Mouse (Mus musculus): ENCODE results near the gene Tenm4.
A peak's percentile ranks its signal among the peaks of the same experiment; 100 is the strongest.

Gene Tenm4

GRCm38 (mm10) chr7:96807281-96808058 is 636.4 kb downstream of the Tenm4 start:
- DNase-seq (ENCODE audit: low spot score in 2 of 2): no peak

GRCm38 (mm10) chr7:96808059-96808646 is 637.1 kb downstream of the Tenm4 start:
- no peak for DNase-seq (ENCODE audit: low spot score in 2 of 2)

GRCm38 (mm10) chr7:96811691-96812090 is 640.6 kb downstream of the Tenm4 start:
- no peak for DNase-seq (ENCODE audit: low spot score in 2 of 2)

GRCm38 (mm10) chr7:96813036-96813435 is 642.0 kb downstream of the Tenm4 start:
- DNase-seq (ENCODE audit: low spot score in 2 of 2): no peak

- no peak for DNase-seq (ENCODE audit: low spot score in 2 of 2)
Observed at GRCm38 (mm10) chr7:96813497-96814400, 642.7 kb downstream of the Tenm4 start.

- DNase-seq (ENCODE audit: low spot score in 2 of 2): no peak
Observed at GRCm38 (mm10) chr7:96814581-96814980, 643.5 kb downstream of the Tenm4 start.

GRCm38 (mm10) chr7:96817030-96817674 is 646.1 kb downstream of the Tenm4 start:
- peak; percentile 18 to 44 for DNase-seq (ENCODE audit: low spot score in 2 of 2)

- DNase-seq (ENCODE audit: low spot score in 2 of 2): no peak
Observed at GRCm38 (mm10) chr7:96818236-96818916, 647.3 kb downstream of the Tenm4 start.

GRCm38 (mm10) chr7:96819538-96819937 is 648.5 kb downstream of the Tenm4 start:
- DNase-seq (ENCODE audit: low spot score in 2 of 2): peak; percentile 19 to 41

- DNase-seq (ENCODE audit: low spot score in 2 of 2): no peak
Observed at GRCm38 (mm10) chr7:96820343-96820742, 649.3 kb downstream of the Tenm4 start.

- DNase-seq (ENCODE audit: low spot score in 2 of 2): no peak
Observed at GRCm38 (mm10) chr7:96826101-96826500, 655.1 kb downstream of the Tenm4 start.

GRCm38 (mm10) chr7:96826672-96827071 is 655.6 kb downstream of the Tenm4 start:
- DNase-seq (ENCODE audit: low spot score in 2 of 2): no peak

- no peak for DNase-seq (ENCODE audit: low spot score in 2 of 2)
Observed at GRCm38 (mm10) chr7:96832551-96832950, 661.5 kb downstream of the Tenm4 start.

GRCm38 (mm10) chr7:96833012-96833411 is 662.0 kb downstream of the Tenm4 start:
- DNase-seq (ENCODE audit: low spot score in 2 of 2): no peak

GRCm38 (mm10) chr7:96834681-96835289 is 663.7 kb downstream of the Tenm4 start:
- DNase-seq (ENCODE audit: low spot score in 2 of 2): no peak

- DNase-seq (ENCODE audit: low spot score in 2 of 2): no peak
Observed at GRCm38 (mm10) chr7:96835313-96835712, 664.3 kb downstream of the Tenm4 start.

- peak; percentile 22 to 52 for DNase-seq (ENCODE audit: low spot score in 2 of 2)
Observed at GRCm38 (mm10) chr7:96838271-96838841, 667.3 kb downstream of the Tenm4 start.

- DNase-seq (ENCODE audit: low spot score in 2 of 2): peak; percentile 49 to 77
Observed at GRCm38 (mm10) chr7:96838926-96839325, 667.9 kb downstream of the Tenm4 start.

- no peak for DNase-seq (ENCODE audit: low spot score in 2 of 2)
Observed at GRCm38 (mm10) chr7:96839586-96839985, 668.5 kb downstream of the Tenm4 start.

GRCm38 (mm10) chr7:96842477-96843255 is 671.6 kb downstream of the Tenm4 start:
- DNase-seq (ENCODE audit: low spot score in 2 of 2): no peak

Data from right cerebral cortex, postnatal 36 days (tissue).